Mouse (Mus musculus): ENCODE results near the gene Zrsr2.
A peak's percentile ranks its signal among the peaks of the same experiment; 100 is the strongest.

Zrsr2 gene

DNA sequence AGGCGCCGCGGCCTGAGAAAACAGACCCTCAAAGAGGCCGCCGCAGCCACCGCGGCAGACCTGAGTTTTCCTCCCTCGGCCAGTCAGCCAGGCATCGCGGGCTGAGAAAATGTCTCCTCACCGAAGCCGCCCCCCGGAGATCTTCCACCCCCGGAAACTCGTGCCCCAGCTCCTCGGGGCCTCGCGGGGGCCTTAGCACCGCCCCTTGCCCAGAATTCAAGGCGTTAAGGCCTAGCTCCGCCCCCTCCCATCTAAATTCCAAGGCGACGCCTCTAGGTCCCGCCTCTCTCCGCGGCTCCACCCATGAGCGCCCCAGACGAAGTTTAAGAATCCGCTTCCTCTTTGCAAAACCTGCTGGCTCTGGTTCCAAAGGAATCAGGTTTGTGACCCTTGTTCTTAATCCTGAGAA, at the start of gene Zrsr2:
TSS of gene Zrsr2 (minus strand) at position 195 of the 409 bp plus-strand sequence.
- peak; percentile 77 to 84 for DNase-seq (ENCODE audit: low read depth in 2 of 2, low spot score in 2 of 2)

- DNase-seq (ENCODE audit: low read depth in 2 of 2, low spot score in 2 of 2) = peak; percentile 1 to 3
These were observed 46.3 kb upstream of the Zrsr2 start for GRCm38 (mm10) chrX:164004809-164005208.

- no peak for DNase-seq (ENCODE audit: low read depth in 2 of 2, low spot score in 2 of 2)
These were observed 41.4 kb upstream of the Zrsr2 start for GRCm38 (mm10) chrX:163999848-164000247.

DNA sequence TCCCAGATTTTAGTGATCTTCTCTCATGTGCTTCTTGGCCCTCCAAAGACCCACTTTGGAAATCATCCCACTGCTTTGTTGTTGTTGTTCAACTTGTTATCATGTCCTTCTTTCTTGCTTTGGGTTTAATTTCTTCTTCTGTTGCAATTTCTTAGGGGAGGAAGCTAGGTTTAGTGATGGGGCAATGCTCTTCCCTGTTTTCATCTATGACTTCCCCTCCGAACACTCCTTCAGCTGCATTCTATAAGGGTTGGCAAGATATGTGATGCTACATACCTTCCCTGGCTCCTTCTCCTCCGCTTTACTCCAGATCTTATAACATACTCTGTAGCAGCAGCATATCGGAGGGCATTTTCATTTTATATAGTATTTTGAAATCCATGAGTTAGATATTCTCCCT, 38.3 kb upstream of the Zrsr2 start:
- no peak for DNase-seq (ENCODE audit: low read depth in 2 of 2, low spot score in 2 of 2)

- no peak for DNase-seq (ENCODE audit: low read depth in 2 of 2, low spot score in 2 of 2)
These were observed 29.4 kb upstream of the Zrsr2 start for GRCm38 (mm10) chrX:163987718-163988374.

DNA sequence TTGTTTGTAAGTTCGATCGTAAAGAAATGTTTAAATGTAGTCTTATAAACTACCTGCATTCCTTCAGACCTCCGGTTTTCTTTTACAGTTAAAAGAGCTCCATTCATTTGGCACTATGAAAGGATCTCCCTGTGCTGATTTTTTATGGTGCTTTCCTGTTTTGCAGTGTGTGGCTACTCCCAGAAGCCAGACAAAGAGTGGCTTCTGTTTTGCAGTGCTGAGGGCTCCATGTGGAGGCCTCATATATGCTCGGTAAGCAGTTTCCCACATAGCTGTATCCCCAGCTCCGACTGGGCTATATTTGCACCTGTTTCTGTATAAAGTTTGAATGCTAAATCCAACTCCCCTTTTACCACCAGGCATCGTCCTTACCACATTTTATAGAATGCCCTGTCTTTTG, 23.7 kb upstream of the Zrsr2 start:
- DNase-seq (ENCODE audit: low read depth in 2 of 2, low spot score in 2 of 2) = no peak

DNA sequence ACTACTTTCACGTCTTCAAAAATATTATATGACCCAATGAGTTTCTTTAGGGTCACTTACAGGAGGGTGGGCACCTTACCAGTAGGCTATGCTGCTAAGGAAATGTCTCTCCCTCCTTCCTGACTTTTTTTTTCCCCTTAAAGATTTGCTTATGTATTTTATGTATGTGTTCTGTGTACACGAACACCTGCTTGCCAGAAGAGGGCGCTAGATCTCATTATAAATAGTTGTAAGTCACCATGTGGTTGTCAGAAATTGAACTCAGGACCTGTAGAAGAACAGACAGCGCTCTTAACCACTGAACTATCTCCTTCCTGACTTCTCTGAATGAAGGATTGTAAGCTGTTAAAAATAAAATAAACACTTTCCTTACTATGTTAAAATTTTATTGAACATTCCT, 23.0 kb upstream of the Zrsr2 start:
- DNase-seq (ENCODE audit: low read depth in 2 of 2, low spot score in 2 of 2) = no peak

GRCm38 (mm10) chrX:163981092-163981491, 22.6 kb upstream of the Zrsr2 start:
- no peak for DNase-seq (ENCODE audit: low read depth in 2 of 2, low spot score in 2 of 2)

- DNase-seq (ENCODE audit: low read depth in 2 of 2, low spot score in 2 of 2) = peak; percentile 35 to 51
These were observed 526 bp downstream of the Zrsr2 start for GRCm38 (mm10) chrX:163957803-163958466.

GRCm38 (mm10) chrX:163957381-163957780, 1.1 kb downstream of the Zrsr2 start:
- no peak for DNase-seq (ENCODE audit: low read depth in 2 of 2, low spot score in 2 of 2)

DNA sequence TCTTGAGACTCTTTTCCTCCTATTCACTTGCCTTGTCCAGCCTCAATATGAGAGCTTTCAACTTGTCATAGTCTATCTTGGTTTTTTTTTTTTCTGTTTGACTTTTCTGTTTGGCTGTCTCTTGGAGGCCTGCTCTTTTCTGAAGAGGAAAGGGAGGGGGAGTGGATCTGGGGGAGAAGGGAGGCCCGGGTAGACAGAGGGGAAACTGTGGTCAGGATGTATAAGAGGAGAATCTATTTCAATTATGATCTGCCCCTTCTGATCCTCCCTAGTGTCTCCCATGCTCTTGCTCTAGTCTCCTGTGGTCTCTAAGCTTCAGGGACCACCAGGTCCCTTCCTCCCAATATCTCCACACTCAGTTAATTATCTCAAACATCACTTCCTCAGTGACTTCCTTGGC, 6.8 kb downstream of the Zrsr2 start:
- no peak for DNase-seq (ENCODE audit: low read depth in 2 of 2, low spot score in 2 of 2)

- no peak for DNase-seq (ENCODE audit: low read depth in 2 of 2, low spot score in 2 of 2)
These were observed 14.1 kb downstream of the Zrsr2 start for GRCm38 (mm10) chrX:163944381-163944780.

- DNase-seq (ENCODE audit: low read depth in 2 of 2, low spot score in 2 of 2) = no peak
These were observed 19.9 kb downstream of the Zrsr2 start for GRCm38 (mm10) chrX:163938587-163938986.

- no peak for DNase-seq (ENCODE audit: low read depth in 2 of 2, low spot score in 2 of 2)
These were observed 23.7 kb downstream of the Zrsr2 start for GRCm38 (mm10) chrX:163934731-163935130.

- no peak for DNase-seq (ENCODE audit: low read depth in 2 of 2, low spot score in 2 of 2)
These were observed 28.9 kb downstream of the Zrsr2 start for GRCm38 (mm10) chrX:163929550-163929949.

DNA sequence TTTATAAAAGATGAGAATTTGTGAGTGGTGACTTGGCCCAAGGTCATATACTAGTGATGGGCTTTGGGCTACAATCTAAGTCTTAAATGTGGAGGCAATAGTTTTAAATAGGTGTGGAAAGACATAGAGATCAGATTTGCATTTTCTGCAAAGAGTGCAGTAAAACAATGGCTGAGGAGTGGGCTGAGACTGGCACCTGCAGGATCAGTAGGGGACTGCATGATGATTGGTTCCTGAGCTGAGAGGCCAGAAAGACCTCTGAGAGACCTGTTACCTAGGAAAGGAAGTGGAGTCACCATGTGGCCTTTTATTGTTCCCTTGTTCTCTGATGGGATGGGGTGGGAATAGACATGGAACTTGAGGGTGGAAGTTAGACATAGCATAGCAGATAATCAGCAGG, 45.7 kb downstream of the Zrsr2 start:
- peak; percentile 22 to 24 for DNase-seq (ENCODE audit: low read depth in 2 of 2, low spot score in 2 of 2)

DNA sequence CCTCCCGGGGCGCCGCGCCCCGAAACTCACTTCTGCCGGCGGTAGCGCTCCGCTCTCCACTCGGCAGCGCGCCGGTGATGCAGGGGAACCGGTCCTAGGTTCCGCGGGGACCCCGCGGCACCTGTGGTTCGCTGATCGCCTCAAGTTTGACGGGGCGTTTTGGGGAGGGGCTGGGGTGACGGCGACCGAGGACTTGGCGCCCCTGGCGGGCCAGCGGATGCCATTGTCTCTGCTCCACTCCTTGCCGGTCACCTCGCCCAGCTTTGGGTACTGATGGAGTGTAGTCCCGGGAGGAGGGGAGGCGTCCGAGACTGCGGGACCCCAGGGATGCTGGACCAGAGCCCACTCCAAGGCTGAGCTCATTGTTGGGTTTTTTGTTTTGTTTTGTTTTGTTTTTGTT, 49.1 kb downstream of the Zrsr2 start:
- DNase-seq (ENCODE audit: low read depth in 2 of 2, low spot score in 2 of 2) = peak; percentile 17 to 24

DNA sequence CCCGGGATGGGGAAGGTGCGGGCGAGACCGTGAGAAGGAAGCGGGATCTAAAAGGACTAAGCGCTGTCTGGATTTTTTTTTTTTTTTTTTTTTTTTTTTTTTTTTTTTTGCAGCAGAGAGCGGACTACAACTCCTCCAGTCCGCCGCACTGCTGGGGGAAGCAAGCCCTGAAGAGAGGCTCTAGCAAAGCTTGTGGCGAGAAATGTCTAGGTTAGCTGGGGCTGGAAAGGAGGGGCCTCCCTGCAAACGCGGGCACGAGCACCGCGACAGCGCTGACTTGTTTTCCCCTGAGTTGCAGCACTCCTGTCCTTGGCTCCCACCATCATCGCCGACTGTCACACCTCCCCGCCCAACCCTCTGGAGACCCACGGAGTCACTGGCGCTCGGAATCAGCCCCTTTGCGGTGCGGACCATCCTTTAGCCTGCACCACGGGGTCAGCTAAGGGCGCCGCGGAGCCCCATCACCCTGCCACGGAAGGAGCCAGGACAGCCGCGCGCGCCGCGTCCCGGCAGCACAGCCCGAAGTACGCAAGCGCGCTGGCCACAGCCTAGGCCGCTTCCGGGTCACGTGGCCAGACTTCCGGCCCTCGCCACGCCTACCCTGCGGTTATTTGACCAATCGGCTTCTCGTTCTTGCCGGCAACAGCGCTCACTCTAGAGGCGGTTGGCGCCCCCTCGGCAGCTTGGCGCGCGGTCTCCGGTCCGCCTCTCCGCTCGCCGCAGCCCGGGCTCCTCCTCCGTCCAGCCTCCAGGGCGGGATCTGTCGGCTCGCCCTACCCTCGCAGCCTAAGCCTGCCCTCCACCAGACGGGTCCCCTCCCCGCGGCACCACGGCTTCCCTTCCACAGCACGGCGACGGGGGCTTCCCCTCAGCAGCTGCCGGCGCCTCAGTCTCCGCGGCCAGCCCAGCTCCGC, 49.9 kb downstream of the Zrsr2 start, which contains the start of gene Ap1s2:
TSS of gene Ap1s2 (plus strand) at position 681 of the 914 bp plus-strand sequence.
- peak; percentile 88 to 93 for DNase-seq (ENCODE audit: low read depth in 2 of 2, low spot score in 2 of 2)

- no peak for DNase-seq (ENCODE audit: low read depth in 2 of 2, low spot score in 2 of 2)
These were observed 50.5 kb downstream of the Zrsr2 start for GRCm38 (mm10) chrX:163908003-163908336.

GRCm38 (mm10) chrX:163906861-163907260, 51.6 kb downstream of the Zrsr2 start:
- DNase-seq (ENCODE audit: low read depth in 2 of 2, low spot score in 2 of 2) = no peak

GRCm38 (mm10) chrX:163899431-163900020, 58.9 kb downstream of the Zrsr2 start:
- DNase-seq (ENCODE audit: low read depth in 2 of 2, low spot score in 2 of 2) = no peak

Data from CD8-positive naive resting alpha-beta T cell, adult 2 months (primary cell).